Mouse (Mus musculus) ovary, postnatal 10 days (tissue): Measurements from ENCODE around the gene 4930442H23Rik.
A peak's percentile ranks its signal among the peaks of the same experiment; 100 is the strongest.
"Not testable (repeated sequence)": the region's sequence is repeated elsewhere in the genome, so short reads cannot be mapped to it uniquely, and the experiment has no call there.

Experiments
- DNase-seq: peaks from one replicate; pipeline ENCODE4 v3.0.0; 2022; ENCODE audit warnings: low spot score

Gene 4930442H23Rik

GRCm38 (mm10) chr10:81177491-81177925 lies 6.1 kb downstream of the 4930442H23Rik start:
- DNase-seq = no peak

- DNase-seq = peak; percentile 99
Observed at GRCm38 (mm10) chr10:81176466-81177271, 7.0 kb downstream of the 4930442H23Rik start, which contains the start of gene Eef2. Gene Eef2, plus strand, starts transcription at chr10:81176631.

DNA sequence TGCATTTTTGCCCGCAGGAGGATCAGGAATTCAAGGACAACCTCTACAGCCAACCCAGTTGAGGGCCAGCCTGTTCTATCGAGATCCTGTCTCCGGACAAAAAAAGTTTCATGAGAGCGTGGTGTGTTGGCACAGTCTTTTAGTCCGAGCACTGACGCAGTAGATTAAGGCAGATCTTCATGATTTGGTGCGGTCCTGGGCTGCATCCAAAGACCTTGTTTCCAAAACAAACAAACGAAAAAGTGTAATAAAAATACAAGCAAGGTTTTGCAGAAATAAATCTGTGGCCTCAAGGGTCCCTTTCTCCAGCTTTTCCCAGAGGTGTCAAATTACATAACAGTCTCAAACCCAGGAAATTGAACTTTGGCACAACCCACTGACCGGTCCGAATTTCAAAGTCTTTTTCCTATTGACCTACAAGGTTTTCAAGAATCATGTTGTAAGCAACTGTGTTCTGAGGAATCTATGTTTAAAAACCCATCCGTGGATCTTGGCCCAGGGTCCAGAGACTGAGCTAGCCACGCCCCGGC lies 7.6 kb downstream of the 4930442H23Rik start:
- DNase-seq = no peak

DNA sequence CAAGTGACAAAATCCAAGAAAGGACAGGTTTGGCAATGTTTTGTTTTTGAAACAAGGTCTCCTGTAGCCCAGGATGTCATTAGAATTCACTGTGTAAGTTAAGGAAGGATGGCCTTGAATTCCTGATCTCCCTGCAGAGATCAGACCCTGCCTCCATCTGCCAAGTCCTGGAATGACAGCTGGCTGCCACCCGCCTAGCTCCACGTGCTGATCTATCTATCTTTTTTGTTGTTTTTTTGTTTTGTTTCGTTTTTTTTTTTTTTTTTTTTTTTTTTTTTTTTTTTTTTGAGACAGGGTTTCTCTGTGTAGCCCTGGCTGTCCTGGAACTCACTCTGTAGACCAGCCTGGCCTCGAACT lies 8.3 kb downstream of the 4930442H23Rik start:
- not testable (repeated sequence) for DNase-seq

- DNase-seq = peak; percentile 73
Observed at GRCm38 (mm10) chr10:81174617-81175344, 8.9 kb downstream of the 4930442H23Rik start.

DNA sequence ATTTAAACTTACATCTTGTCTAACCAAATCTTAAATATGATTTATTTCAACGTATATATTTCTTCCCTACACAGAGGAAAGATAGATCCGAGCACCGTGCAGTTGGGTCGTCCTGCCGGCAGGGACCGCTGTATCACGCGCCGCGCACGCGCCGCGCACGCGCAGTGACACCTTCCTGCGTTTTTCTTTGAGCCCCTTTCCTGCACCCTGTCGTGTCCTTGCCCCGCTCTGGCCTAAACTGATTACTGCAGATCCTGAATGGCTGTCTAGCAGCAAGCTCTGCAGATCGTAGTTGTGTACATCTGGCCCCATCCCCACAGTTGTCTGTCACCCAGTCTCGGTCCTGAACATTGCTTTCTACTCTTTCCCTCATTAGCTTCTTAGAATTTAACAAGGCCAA lies 10.5 kb downstream of the 4930442H23Rik start:
- peak; percentile 66 for DNase-seq

DNA sequence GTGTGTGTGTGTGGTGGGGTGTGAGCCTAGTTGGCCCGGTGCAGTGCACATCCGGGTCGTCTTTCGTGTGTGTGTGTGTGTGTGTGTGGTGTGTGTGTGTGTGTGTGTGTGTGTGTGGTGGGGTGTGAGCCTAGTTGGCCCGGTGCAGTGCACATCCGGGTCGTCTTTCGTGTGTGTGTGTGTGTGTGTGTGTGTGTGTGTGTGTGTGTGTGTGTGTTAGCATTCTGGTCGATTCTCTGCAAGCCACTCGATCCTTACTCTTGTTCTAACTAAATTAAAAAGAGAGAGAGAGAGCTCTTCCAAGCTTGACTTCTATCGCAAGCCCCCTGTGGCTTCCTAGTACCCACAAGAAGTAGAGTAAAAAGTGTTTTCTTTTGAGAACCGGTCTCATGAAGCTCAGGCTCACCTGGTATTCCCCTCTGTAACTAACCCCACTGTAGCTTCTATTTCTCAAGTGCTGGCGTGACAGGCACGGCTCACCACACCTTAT lies 14.2 kb downstream of the 4930442H23Rik start:
- DNase-seq = not testable (repeated sequence)

DNA sequence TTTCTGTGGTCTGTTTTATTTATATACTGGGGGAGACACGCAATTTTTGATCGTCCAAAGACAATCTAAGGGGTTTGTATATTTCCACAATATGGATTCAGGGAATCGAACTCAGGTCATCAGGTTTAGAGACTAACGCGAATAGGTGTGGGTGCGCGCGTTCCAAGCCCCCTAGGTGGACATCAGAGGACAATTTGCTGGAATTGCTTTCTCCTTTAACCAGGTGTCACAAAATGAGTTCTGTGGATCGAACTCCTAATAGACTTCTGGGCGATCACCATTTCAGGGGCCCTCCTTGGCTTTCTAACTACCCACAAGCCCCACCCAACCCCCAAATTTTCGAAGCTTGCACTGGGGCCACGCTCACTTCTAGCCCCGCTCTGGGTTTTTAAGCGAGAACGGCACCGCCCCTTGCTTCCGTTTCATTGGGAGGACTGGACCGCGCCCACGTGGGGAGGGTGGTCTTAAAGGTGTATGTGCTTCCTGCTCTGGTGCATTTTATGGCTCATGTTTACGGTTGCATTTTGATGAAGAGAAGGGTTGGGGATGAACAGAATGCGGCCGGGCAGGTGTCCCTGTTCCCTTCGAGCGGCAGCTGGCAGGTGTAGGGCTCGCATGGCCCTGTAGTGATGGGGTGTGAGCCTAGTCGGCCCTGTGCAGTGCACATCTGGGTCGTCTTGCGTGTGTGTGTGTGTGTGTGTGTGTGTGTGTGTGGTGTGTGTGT lies 15.0 kb downstream of the 4930442H23Rik start:
- DNase-seq = peak; percentile 49

DNA sequence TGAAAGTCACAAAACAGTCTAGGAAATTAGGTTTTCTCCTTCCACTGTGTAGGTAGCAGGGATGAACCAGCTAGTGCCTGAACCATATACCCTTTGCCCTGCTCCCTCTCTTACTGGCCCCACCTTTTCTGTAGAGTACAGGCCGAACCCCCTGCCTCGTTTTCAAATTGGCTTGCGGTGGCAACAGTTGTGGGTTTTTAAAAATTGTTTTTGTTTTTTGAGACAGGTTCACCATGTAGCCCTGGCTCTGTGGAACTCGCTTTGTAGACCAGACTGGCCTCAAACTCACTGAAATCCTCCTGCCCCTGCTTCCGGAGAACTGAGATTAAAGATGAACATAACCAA lies 15.6 kb downstream of the 4930442H23Rik start:
- no peak for DNase-seq

GRCm38 (mm10) chr10:81167200-81168086 lies 16.2 kb downstream of the 4930442H23Rik start, which contains the start of gene Pias4:
Gene Pias4, minus strand, starts transcription at chr10:81167923.
- peak; percentile 97 for DNase-seq

DNA sequence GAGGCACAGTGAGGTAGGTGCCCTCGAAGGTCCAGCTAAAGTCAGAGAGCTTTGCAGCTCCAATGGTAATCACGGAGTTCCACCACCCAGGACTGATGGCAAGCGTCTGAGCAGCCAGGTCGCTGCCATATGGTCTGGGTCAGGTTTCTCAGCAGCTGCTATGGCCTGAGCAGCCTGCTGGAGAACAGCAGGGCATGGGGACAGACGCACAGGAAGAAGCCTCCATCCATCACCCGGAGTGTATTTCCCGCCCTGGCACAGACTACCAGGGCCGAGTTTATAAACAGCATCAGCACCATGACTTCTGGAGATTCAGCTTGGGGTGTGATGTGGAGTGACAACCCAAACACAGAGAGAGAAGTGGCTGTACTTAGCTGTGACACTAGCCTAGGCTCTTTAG lies 18.5 kb downstream of the 4930442H23Rik start:
- no peak for DNase-seq

DNA sequence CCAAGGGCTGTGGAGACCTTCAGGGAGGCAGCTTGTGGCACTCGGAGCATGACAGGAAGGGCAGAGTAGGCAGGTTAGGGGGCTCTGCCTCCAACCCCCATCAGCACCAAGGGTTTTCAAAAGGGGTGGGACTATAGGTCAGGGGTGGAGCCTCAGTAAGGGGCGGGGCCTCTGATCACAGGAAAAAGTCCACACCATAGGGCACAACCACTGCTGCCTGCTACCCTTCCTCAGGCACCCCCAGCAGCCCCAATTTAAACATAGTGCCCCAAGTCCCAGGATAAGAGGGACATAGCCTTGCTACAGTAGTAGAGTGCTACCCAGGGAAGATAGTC lies 21.4 kb downstream of the 4930442H23Rik start:
- DNase-seq = no peak

DNA sequence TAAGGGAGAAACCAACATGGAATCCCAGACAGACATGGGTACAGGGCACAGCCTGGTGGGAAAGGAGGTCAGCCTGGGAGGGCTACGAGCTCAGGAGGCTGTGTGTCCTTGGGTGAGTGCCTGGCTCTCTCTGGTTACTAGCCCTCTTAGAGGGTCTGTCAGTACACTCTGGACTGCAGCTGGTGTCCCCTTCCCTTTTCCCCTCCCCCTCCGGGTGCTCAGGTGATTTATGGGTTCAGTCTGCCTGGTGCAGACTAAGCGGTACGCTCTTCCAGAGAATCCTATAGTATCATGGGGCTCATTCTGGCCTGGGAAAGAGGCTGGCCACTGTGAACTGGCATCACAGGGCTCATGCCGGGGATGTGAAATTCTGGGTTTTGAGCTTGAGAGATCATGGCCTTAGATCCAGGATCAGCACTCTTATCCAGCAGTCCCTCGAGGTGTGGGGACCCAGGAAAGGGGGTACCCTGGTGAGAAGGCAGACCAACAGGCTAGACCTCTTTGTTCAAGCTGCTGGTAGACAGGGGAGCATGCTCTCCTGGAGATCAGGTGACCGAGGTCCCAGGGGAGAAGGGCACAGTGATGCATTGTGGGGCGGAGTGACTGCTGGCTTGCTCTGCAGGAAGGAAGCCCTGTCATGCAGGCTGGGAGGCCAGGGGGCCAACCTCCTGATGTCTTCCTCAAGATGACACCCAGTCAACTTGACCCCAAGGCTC lies 21.9 kb downstream of the 4930442H23Rik start:
- DNase-seq = no peak

GRCm38 (mm10) chr10:81154736-81155135 lies 28.9 kb downstream of the 4930442H23Rik start:
- no peak for DNase-seq

DNA sequence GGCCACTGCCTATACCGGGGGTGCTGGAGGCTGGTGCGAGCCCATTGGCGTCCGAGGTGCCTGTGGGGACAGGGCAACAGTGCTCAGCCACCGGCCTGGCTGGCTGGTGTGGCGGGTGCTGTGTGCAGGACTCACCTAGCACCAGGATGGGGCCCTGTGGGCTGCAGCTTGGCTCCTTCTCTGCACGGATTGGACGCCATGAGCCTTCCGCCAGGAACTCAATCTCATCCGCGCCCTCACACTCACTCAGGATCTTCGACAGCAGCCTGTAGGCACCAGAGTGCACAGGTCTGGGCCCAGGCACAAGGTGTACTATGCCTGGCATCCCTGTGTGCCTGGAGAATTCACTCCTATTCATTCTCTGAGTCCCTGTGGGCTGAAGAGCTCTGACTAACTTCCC lies 29.3 kb downstream of the 4930442H23Rik start:
- DNase-seq = no peak

DNA sequence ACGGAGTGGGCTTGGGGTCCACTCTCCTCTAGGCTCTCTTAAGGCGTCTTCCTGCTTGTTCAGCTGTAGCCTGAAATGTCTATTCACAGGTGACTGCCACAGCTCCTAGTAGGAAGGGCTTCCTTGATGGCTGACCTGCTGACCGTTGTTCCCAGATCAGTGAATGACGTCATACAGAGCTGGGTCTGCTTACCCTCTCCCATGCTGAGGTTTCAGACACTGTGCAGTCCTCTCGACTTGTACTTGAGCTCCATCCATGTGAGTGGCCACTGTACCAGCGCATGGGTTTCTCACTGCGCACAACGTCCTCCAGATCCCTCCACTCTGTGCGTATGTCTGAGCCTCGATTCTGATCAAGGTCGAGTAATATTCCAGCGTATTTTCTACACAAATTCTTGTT lies 31.0 kb downstream of the 4930442H23Rik start:
- DNase-seq = no peak

DNA sequence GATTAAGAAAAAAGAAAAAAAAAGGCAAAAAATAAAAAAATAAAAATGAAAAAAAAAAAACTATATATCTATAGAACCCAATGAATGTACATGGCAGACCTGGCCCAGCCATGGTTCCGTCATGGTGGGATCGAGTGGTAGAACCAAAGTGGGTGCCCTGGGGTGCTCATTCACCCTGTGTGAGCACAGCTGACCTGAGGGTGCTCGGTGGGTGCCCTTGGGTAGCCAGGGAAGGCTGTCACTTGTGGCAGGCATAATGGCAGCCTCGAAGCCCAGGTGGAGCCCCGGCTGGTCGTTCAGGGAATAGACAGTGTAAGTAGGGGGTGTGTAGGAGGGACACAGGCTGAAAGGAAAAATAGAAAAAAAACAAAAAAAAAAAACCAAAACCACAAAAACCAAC lies 32.4 kb downstream of the 4930442H23Rik start:
- no peak for DNase-seq

GRCm38 (mm10) chr10:81146296-81146695 lies 37.4 kb downstream of the 4930442H23Rik start:
- DNase-seq = no peak

GRCm38 (mm10) chr10:81145778-81146177 lies 37.9 kb downstream of the 4930442H23Rik start:
- DNase-seq = no peak

GRCm38 (mm10) chr10:81145307-81145706 lies 38.3 kb downstream of the 4930442H23Rik start:
- DNase-seq = no peak

GRCm38 (mm10) chr10:81144667-81145066 lies 39.0 kb downstream of the 4930442H23Rik start:
- no peak for DNase-seq
